Mouse (Mus musculus): ENCODE results near the gene Itgb5.

The Itgb5 gene

GRCm38 (mm10) chr16:33990712-33991111, 161.2 kb downstream of the Itgb5 start:
- DNase-seq (ENCODE audit: low spot score), result no peak

- DNase-seq (ENCODE audit: low spot score), result no peak
These were observed 164.9 kb downstream of the Itgb5 start for GRCm38 (mm10) chr16:33994321-33994720.

GRCm38 (mm10) chr16:33995496-33995895, 166.0 kb downstream of the Itgb5 start:
- no peak for DNase-seq (ENCODE audit: low spot score)

GRCm38 (mm10) chr16:33996030-33996429, 166.6 kb downstream of the Itgb5 start:
- peak; percentile 60 for DNase-seq (ENCODE audit: low spot score)

- no peak for DNase-seq (ENCODE audit: low spot score)
These were observed 168.5 kb downstream of the Itgb5 start for GRCm38 (mm10) chr16:33998011-33998410.
